Mouse (Mus musculus) midbrain, embryonic 14.5 days (tissue): ENCODE measurements around the gene Prom2. TPM values are rescaled to one million over a fixed set of nuclear protein-coding genes. Genes with fewer than 3 reads are reported as not detected.

Source experiments
- ATAC-seq: fragments of 200-750 bp; cut with Nextera tagmentation; 2 replicates; pipeline ENCODE4 v1.8.0; 2017; ENCODE audit warnings: moderate number of reproducible peaks, moderate library complexity; ENCODE audit not compliant: low FRiP score, low TSS enrichment
- DNase-seq: peaks from one replicate; pipeline ENCODE4 v3.0.0-alpha.2; 2015
- H3K27ac ChIP-seq: fragments of 300-500 bp; sonication (generic); replicated peaks from 2 replicates; pipeline ENCODE4 v1.5.1; 2014; ENCODE audit warnings: mild to moderate bottlenecking, low read depth, low read length, moderate library complexity
- H3K27me3 ChIP-seq: fragments of 300-500 bp; sonication (generic); 2 replicates; pipeline ENCODE4 v1.6.1; 2014; ENCODE audit warnings: low read length, control low read depth, mixed read lengths; ENCODE audit not compliant: control insufficient read depth, insufficient read depth
- H3K36me3 ChIP-seq: fragments of 300-500 bp; sonication (generic); 2 replicates; pipeline ENCODE4 v1.6.1; 2014; ENCODE audit warnings: low read length, control low read depth; ENCODE audit not compliant: control insufficient read depth, insufficient read depth
- H3K4me1 ChIP-seq: fragments of 300-500 bp; sonication (generic); 2 replicates; pipeline ENCODE4 v1.6.1; 2014; ENCODE audit warnings: mild to moderate bottlenecking, antibody characterized with exemption, low read length, control low read depth; ENCODE audit not compliant: control insufficient read depth, insufficient read depth
- H3K4me2 ChIP-seq: fragments of 300-500 bp; sonication (generic); 2 replicates; pipeline ENCODE4 v1.6.1; 2014; ENCODE audit warnings: mild to moderate bottlenecking, low read length, moderate library complexity
- H3K4me3 ChIP-seq: fragments of 300-500 bp; sonication (generic); replicated peaks from 2 replicates; pipeline ENCODE4 v1.5.1; 2014; ENCODE audit warnings: low read depth, low read length
- H3K9ac ChIP-seq: fragments of 300-500 bp; sonication (generic); replicated peaks from 2 replicates; pipeline ENCODE4 v1.6.1; 2014; ENCODE audit warnings: mild to moderate bottlenecking, low read length, moderate library complexity
- H3K9me3 ChIP-seq: fragments of 300-500 bp; sonication (generic); 2 replicates; pipeline ENCODE4 v1.6.1; 2016; ENCODE audit warnings: low read length, control low read depth, mixed read lengths; ENCODE audit not compliant: control insufficient read depth
- WGBS: fragments of 180-500 bp; shearing (Covaris S2); extraction: QIAGEN DNeasy Blood & Tissue Kit; methylation state at CpG from one replicate; pipeline ENCODE4 v1.1.7; 2014; 5-methylcytosine and 5-hydroxymethylcytosine counted together
- polyA plus RNA-seq: library from polyadenylated mRNA; unstranded; fragments of >200 nt; fragmentation: Nextera tagmentation; extraction: Ambion mirVana; gene quantifications from 2 replicates; pipeline ENCODE4 v1.2.1, GENCODE M21; 2014

Prom2 gene
- polyA plus RNA-seq, 1 experiment from 2014 or later = not detected

DNA sequence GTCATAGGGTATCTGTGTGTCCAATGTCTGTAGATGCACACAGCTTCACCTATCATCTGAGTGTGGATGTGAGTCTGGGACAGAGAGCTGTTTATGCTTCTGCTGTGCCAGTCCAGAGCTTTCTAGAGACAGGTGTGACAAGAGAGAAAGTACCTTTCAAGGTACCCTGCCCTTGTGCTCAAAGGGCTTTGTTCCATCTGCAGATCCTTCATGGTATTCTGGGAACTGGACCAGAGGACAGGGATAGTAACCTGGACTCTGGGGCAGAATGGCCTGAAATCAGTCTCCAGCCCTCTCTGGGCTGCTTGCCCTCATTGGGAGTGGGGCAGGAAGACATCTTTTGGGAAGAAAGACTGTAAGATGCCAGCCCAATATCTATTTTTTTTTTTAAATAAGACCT, 21.1 kb downstream of the Prom2 start:
- Histone ChIP-seq H3K9me3 (no peaks in the 10 kb centered on the region), H3K4me3 (peak overlapping the region; percentile 31), H3K4me1 (peaks cover 23% of the 10 kb centered on the region), H3K27me3 (no peaks in the 10 kb centered on the region), H3K9ac (no peak overlapping the region), H3K36me3 (no peaks in the 10 kb centered on the region), H3K27ac (no peak overlapping the region), H3K4me2 (peak overlapping the region; percentile 57)
- no peak for DNase-seq
- ATAC-seq = no peak

DNA sequence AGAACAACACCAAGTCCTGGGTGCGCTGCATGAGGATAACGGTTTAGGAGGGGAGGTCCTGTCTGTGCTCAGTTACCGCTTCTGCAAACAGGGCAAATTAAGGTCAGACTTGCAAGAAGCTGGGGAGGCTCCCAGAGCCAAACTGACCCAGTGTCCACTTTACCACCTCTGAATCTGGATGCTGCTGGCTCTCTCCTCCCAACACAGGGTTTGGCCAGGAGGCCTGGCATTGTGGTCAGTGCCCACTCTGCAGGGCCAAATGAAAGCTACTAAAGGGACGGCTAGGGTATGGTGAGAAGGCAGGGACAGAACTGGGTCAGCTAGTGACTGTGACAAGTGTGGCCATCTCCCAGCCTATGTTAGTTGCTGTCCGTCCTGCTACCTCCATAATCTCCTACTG, 22.0 kb downstream of the Prom2 start:
- DNase-seq = no peak
- no peaks in the 10 kb centered on the region for H3K36me3 ChIP-seq
- peaks cover 23% of the 10 kb centered on the region for H3K4me1 ChIP-seq
- ATAC-seq = no peak
- no peak overlapping the region for H3K27ac ChIP-seq
- H3K4me2 ChIP-seq = peak overlapping the region; percentile 57
- WGBS = 86% methylated on average over 5 of the region's 5 CpGs
- no peak overlapping the region for H3K9ac ChIP-seq
- H3K4me3 ChIP-seq = no peak overlapping the region
- no peaks in the 10 kb centered on the region for H3K27me3 ChIP-seq
- no peaks in the 10 kb centered on the region for H3K9me3 ChIP-seq

DNA sequence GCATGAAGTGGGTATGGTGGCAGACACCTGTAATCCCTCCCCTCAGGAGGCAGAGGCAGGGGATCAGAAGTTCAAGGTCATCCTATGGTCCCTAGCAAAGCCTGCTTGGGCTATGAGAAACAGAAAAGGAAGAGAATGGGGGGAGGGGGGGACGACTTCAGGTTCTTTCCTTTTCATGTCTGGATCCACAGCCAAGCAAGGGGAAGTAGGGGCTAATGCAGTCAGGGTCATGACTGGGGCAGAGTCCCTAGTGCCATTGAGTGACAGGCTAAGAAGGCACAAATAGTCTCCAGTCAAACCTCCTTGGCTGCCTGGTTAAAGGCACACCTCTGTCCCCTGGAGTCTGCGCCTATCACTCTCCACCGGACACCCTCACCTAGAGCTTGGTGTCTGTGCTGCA, 22.4 kb downstream of the Prom2 start:
- no peak for ATAC-seq
- no peak overlapping the region for H3K4me3 ChIP-seq
- WGBS = 80% methylated on average over 3 of the region's 3 CpGs
- H3K27me3 ChIP-seq = no peaks in the 10 kb centered on the region
- H3K4me2 ChIP-seq = peak overlapping the region; percentile 57; the same call in 1 of the 2 replicates
- H3K27ac ChIP-seq = no peak overlapping the region
- no peaks in the 10 kb centered on the region for H3K36me3 ChIP-seq
- H3K4me1 ChIP-seq = peaks cover 21% of the 10 kb centered on the region
- no peaks in the 10 kb centered on the region for H3K9me3 ChIP-seq
- no peak for DNase-seq
- H3K9ac ChIP-seq = no peak overlapping the region

DNA sequence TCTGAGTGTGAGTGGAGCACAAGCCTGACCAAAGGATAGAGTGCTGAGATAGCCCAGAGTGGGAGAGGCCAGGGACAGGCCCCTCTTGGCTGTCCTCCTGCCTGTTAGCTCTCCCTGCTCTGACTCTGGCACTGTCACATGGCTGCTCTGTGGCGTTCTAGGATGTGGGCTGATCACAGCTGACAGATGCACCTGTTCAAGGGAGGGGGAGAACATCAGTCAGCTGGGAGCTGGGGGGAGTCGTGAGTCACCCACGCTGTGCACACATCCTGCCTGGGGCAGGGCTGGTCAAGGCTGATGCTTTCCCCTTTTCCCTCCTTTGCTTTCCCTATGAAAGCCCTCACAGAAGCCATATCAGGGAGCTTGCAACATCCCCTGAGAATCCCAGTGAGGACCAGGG, 23.0 kb downstream of the Prom2 start:
- WGBS = 33% methylated on average over 3 of the region's 3 CpGs
- Histone ChIP-seq H3K9ac (no peak overlapping the region), H3K27me3 (no peaks in the 10 kb centered on the region), H3K27ac (no peak overlapping the region), H3K4me3 (no peak overlapping the region), H3K9me3 (no peaks in the 10 kb centered on the region), H3K4me2 (peak overlapping the region; percentile 57; the same call in 1 of the 2 replicates), H3K36me3 (no peaks in the 10 kb centered on the region), H3K4me1 (peaks cover 21% of the 10 kb centered on the region)
- ATAC-seq (no peak), DNase-seq (no peak)

DNA sequence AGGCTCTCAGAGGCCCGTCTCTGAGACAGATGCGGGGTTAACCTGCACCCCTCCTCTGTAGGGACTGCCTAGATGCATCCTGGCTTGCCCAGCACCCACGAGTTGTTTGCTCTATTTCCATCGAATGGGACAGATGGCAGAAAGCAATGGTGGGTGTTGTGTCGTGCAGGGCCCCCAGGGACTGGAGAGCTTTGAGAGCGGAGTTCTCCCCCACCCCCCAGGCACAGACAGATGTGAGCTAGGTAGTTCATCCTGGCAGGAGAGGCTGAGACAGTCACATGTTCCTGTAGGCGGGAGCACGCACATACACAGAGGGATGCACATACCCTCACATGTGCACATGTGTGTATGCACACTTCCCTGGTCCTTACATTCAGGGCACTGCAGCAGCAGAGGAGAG, 24.2 kb downstream of the Prom2 start:
- Histone ChIP-seq H3K4me2 (no peak overlapping the region), H3K4me1 (peaks cover 18% of the 10 kb centered on the region), H3K9me3 (no peaks in the 10 kb centered on the region), H3K4me3 (no peak overlapping the region), H3K27ac (no peak overlapping the region), H3K36me3 (no peaks in the 10 kb centered on the region), H3K9ac (no peak overlapping the region), H3K27me3 (no peaks in the 10 kb centered on the region)
- ATAC-seq (no peak), DNase-seq (no peak)
- 73% methylated on average over 8 of the region's 8 CpGs for WGBS

DNA sequence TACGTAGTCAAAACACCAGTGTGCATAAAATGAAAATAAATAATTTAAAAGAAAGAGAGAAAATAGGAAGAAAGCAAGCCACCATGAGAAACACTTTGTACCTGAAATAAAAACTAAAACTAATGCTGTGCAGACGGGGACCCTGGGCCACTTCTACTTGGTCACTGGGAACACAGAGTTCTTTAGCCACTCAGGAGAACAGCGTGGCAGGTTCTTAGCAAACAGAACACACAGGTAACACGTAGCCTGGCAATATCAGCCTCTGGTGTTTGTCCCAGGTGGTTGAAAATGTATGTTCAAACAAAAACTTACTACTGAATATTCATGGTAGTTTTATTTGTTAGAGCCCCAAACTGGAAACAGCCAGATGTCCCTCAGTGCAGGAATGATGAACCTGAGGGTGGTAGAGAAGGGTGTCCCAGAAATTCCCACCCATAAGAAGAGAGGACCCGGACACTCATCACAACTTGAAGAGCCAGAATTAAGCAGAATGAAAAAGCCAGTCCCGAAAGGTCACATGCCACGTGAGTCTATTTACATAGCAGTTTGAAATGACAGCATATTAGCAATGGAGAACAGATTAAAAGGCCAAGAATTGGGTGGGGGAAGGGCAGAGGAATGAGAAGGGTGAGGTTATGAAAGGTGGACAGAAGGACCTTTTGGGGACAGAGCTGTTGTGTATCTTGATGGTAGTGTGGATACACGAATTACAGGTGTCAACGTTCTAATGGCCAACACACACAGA, 26.7 kb downstream of the Prom2 start:
- no peak overlapping the region for H3K9ac ChIP-seq
- H3K9me3 ChIP-seq = no peaks in the 10 kb centered on the region
- H3K4me1 ChIP-seq = peaks cover 15% of the 10 kb centered on the region
- H3K27me3 ChIP-seq = no peaks in the 10 kb centered on the region
- no peak for DNase-seq
- no peaks in the 10 kb centered on the region for H3K36me3 ChIP-seq
- H3K4me2 ChIP-seq = no peak overlapping the region
- no peak for ATAC-seq
- H3K27ac ChIP-seq = no peak overlapping the region
- WGBS = 78% methylated on average over 9 of the region's 9 CpGs
- H3K4me3 ChIP-seq = no peak overlapping the region

DNA sequence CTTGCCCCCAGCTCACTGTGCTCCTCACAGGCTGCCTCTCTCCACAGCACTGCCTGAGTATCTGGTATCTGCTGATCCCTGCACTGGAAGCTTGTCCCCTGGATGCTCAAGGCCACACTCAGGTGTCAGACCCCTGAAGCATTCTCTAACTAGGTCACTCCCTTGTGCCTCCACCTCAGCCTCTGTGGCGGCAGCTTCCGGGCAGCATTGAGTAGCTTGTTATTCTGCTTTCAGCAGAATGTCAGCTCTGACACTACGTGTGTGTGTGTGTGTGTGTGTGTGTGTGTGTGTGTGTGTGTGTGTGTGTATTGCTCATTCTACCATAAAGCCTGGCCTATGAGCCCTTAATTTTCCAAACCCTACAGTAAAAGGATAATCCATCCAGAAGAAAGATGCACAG, 28.0 kb downstream of the Prom2 start:
- H3K27ac ChIP-seq = peak overlapping the region; percentile 37
- no peak overlapping the region for H3K4me2 ChIP-seq
- WGBS = 46% methylated on average over 3 of the region's 3 CpGs
- no peak overlapping the region for H3K4me3 ChIP-seq
- peaks cover 15% of the 10 kb centered on the region for H3K4me1 ChIP-seq
- peak; percentile 33 for DNase-seq
- no peaks in the 10 kb centered on the region for H3K27me3 ChIP-seq
- H3K36me3 ChIP-seq = no peaks in the 10 kb centered on the region
- no peak for ATAC-seq
- no peaks in the 10 kb centered on the region for H3K9me3 ChIP-seq
- no peak overlapping the region for H3K9ac ChIP-seq

DNA sequence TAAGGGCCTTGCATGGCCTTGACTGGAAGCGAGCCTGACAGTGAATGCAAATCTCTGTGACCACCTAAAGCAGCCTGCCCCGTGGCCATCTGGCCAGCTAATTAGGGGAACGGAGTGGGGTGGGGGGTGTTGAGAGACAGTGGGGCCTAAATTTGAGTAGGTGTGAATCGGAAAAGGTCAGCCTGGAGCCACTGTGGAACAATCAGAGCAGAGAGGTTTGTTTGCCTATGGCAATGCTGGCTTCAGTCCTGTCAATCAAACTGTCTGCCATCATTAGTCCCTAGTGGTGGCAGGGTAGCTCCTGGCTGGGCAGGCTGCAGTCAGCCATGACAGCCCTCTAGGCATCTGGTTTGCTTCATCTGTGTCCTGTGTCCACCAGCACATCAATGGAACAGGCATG, 29.8 kb downstream of the Prom2 start:
- Histone ChIP-seq H3K9ac (no peak overlapping the region), H3K27me3 (no peaks in the 10 kb centered on the region), H3K4me1 (peaks cover 15% of the 10 kb centered on the region), H3K4me2 (no peak overlapping the region), H3K4me3 (no peak overlapping the region), H3K27ac (peak overlapping the region; percentile 55), H3K36me3 (no peaks in the 10 kb centered on the region), H3K9me3 (no peaks in the 10 kb centered on the region)
- whole genome bisulfite sequencing = 38% methylated on average over 4 of the region's 4 CpGs
- DNase-seq (peak; percentile 48), ATAC-seq (no peak)

DNA sequence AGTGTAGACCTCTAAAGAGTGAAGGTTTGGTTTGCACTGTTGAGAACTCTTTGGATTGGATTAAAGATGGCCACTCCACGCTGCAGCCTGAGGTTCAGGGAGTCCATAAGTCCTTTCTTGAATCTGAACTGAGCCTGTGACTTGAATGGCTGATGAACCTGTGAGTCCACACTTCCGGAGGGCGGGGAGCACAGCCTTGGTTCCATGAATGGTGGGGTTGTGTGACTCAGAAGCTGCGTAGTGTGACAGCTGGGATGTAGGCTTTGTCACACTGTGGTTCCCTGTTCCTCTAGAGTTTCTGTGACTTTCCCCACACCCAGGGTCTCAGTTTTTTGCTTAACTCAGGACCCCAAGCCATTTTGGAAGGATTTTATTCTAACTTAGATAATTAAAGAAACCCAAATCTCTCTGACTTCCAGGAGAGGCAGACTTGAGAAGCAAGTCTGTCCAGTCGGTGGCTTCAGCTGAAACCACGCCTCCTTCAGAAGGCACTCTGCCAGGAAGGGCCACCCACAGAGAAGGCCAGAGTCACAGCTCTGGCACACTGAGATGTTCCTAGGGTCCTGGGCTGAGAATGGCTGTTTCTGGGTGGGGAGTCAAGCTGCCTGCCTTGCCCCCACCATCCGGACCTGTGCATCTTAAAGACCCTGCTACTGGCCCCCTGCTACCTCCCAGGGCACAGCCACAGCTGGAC, 33.2 kb downstream of the Prom2 start:
- DNase-seq (peak; percentile 29), ATAC-seq (no peak)
- 61% methylated on average over 7 of the region's 7 CpGs for WGBS
- no peaks in the 10 kb centered on the region for H3K36me3 ChIP-seq
- H3K27ac ChIP-seq = no peak overlapping the region
- peaks cover 25% of the 10 kb centered on the region for H3K4me1 ChIP-seq
- H3K4me2 ChIP-seq = no peak overlapping the region
- H3K27me3 ChIP-seq = no peaks in the 10 kb centered on the region
- H3K9me3 ChIP-seq = no peaks in the 10 kb centered on the region
- H3K4me3 ChIP-seq = no peak overlapping the region
- H3K9ac ChIP-seq = no peak overlapping the region
